8 mouse cellular contexts compared by ENCODE assay signal in the genomic region with DNA sequence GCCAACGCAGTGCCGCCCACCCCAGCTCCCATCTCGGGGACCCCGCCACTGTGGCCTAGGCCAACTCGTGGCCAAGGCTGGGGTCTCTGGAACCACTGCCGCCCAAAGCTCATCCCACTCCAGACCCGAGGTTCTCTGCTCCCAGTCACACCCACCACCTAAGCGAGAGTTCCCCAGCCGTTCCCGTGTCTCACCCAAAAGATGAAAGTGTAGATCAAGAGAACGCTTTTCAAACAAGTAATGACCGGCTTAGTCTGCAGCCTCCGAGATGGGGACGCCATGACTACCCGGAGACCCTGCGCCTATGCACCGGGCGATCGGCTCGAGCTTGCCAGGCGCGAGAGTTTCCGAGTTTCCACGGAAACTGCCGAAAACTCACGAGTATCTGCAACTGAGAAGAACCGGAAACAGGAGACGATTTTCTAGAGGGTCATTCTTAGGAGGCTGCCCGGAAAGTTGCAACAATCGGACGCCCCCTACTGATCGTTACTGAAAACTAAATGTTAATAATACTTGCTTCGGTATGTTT. TPM values are rescaled to one million over a fixed set of nuclear protein-coding genes. Genes with fewer than 3 reads are reported as not detected.
A peak's percentile ranks its signal among the peaks of the same experiment; 100 is the strongest.
DNase-seq lines count a peak whose midpoint lies in the region; ATAC-seq and TF ChIP-seq lines count a peak whose summit lies in the region.

A gene (minus strand): TSS at position 416 of the 529 bp plus-strand sequence.

- TF ChIP-seq POLR2A in brain, embryonic 14.5 days (IDR thresholded peaks at IDR 0.05; ENCODE audit: borderline replicate concordance, extremely low read depth, insufficient read depth, insufficient read length, poor library complexity, severe bottlenecking) = peak; percentile 43; the same call in 1 of the 2 replicates
- no peak for TF ChIP-seq POLR2A in liver, adult 2 months (IDR thresholded peaks at IDR 0.05; ENCODE audit: extremely low read depth, insufficient read depth, low read length)

- peak within 1 kb of the TSS; percentile 86 for H3K9ac ChIP-seq in heart, embryonic 13.5 days
- H3K9ac ChIP-seq in kidney, postnatal 0 days (ENCODE audit: low read depth, low read length) = peak within 1 kb of the TSS; percentile 70
- H3K9ac ChIP-seq in liver, adult 2 months (ENCODE audit: low read depth, low read length) = peak within 1 kb of the TSS; percentile 71; the same call in 1 of the 2 replicates
- H3K9ac ChIP-seq in stomach, embryonic 14.5 days (replicated peaks; ENCODE audit: low read depth, low read length) = peak within 1 kb of the TSS; percentile 48

- peak within 1 kb of the TSS; percentile 64 for H3K4me3 ChIP-seq in heart, embryonic 13.5 days
- peak within 1 kb of the TSS; percentile 51 for H3K4me3 ChIP-seq in kidney, postnatal 0 days (replicated peaks; ENCODE audit: low read depth, low read length)
- peak within 1 kb of the TSS; percentile 48 for H3K4me3 ChIP-seq in liver, adult 2 months (ENCODE audit: insufficient read depth, low read depth, low read length)
- peak within 1 kb of the TSS; percentile 51 for H3K4me3 ChIP-seq in stomach, embryonic 14.5 days (ENCODE audit: low read depth, low read length)

- ATAC-seq in heart, embryonic 13.5 days (ENCODE audit: extremely low read depth, insufficient number of reproducible peaks, low FRiP score, low TSS enrichment) = peak; percentile 37; the same call in 1 of the 2 replicates
- peak; percentile 82 for ATAC-seq in kidney, postnatal 0 days (replicated peaks; ENCODE audit: low FRiP score, low read depth)
- ATAC-seq in stomach, embryonic 14.5 days (ENCODE audit: insufficient number of reproducible peaks, insufficient read depth, low FRiP score, low read depth) = peak; percentile 88; the same call in 1 of the 2 replicates

- peak; percentile 43; the same call in 1 of the 2 replicates for TF ChIP-seq CTCF in brain, embryonic 14.5 days (IDR thresholded peaks at IDR 0.05; ENCODE audit: borderline replicate concordance, extremely low read depth, insufficient read depth, insufficient read length)
- peak; percentile 62 for TF ChIP-seq CTCF in kidney, postnatal 0 days (IDR thresholded peaks at IDR 0.05; ENCODE audit: low read depth)
- TF ChIP-seq CTCF in liver, adult 2 months (IDR thresholded peaks at IDR 0.05; ENCODE audit: low read depth, low read length) = peak; percentile 4; the same call in 1 of the 2 replicates

- peak within 1 kb of the TSS; percentile 48 for H3K27ac ChIP-seq in heart, embryonic 13.5 days (replicated peaks)
- no peak within 1 kb of the TSS for H3K27ac ChIP-seq in kidney, postnatal 0 days
- H3K27ac ChIP-seq in liver, adult 2 months (replicated peaks; ENCODE audit: insufficient read depth, low read depth, low read length) = no peak within 1 kb of the TSS
- peak within 1 kb of the TSS; percentile 39; the same call in 1 of the 2 replicates for H3K27ac ChIP-seq in stomach, embryonic 14.5 days (ENCODE audit: low read length)

- no peaks in the 10 kb centered on the region for H3K79me2 ChIP-seq in liver, adult 2 months (ENCODE audit: control insufficient read depth, insufficient read depth, low read length)

- no peaks in the 10 kb centered on the region for H3K4me1 ChIP-seq in heart, embryonic 13.5 days
- H3K4me1 ChIP-seq in kidney, postnatal 0 days (replicated peaks; ENCODE audit: insufficient read depth, low read length) = no peaks in the 10 kb centered on the region
- H3K4me1 ChIP-seq in liver, adult 2 months (ENCODE audit: control insufficient read depth, insufficient read depth, low read length) = 0 out of 2 replicates have a peak, but pooled peaks cover 2% of the 10 kb centered on the region
- no peaks in the 10 kb centered on the region for H3K4me1 ChIP-seq in stomach, embryonic 14.5 days (ENCODE audit: control insufficient read depth, insufficient read depth, low read length)

- H3K4me2 ChIP-seq in heart, embryonic 13.5 days = peak within 1 kb of the TSS; percentile 67
- peak within 1 kb of the TSS; percentile 60 for H3K4me2 ChIP-seq in kidney, postnatal 0 days (ENCODE audit: low read length)
- H3K4me2 ChIP-seq in stomach, embryonic 14.5 days (replicated peaks; ENCODE audit: low read depth, low read length) = peak within 1 kb of the TSS; percentile 37

- H3K9me3 ChIP-seq in heart, embryonic 13.5 days = no peaks in the 10 kb centered on the region
- H3K9me3 ChIP-seq in kidney, postnatal 0 days (replicated peaks; ENCODE audit: low read length) = no peaks in the 10 kb centered on the region
- no peaks in the 10 kb centered on the region for H3K9me3 ChIP-seq in stomach, embryonic 14.5 days (ENCODE audit: control insufficient read depth, low read depth, low read length)

- peaks cover 14% of the 10 kb centered on the region for H3K36me3 ChIP-seq in heart, embryonic 13.5 days
- no peaks in the 10 kb centered on the region for H3K36me3 ChIP-seq in kidney, postnatal 0 days (ENCODE audit: insufficient read depth, low read length)
- H3K36me3 ChIP-seq in liver, adult 2 months (ENCODE audit: control insufficient read depth, insufficient read depth, low read length) = no peaks in the 10 kb centered on the region
- no peaks in the 10 kb centered on the region for H3K36me3 ChIP-seq in stomach, embryonic 14.5 days (ENCODE audit: control insufficient read depth, insufficient read depth, low read length)

- WGBS in heart, embryonic 13.5 days = 19% methylated on average over 33 of the region's 33 CpGs
- WGBS in kidney, postnatal 0 days = 27% methylated on average over 33 of the region's 33 CpGs
- 2% methylated on average over 32 of the region's 33 CpGs for WGBS in liver, adult 2 months
- WGBS in stomach, embryonic 14.5 days = 20% methylated on average over 33 of the region's 33 CpGs

- peak; percentile 84 for DNase-seq in 3T3-L1 (ENCODE audit: low read depth, low spot score)
- DNase-seq in brain, embryonic 14.5 days (ENCODE audit: low read depth) = peak; percentile 97
- DNase-seq in fibroblast of lung, adult 2 months (ENCODE audit: low read depth) = peak; percentile 57
- peak; percentile 91 for DNase-seq in kidney, postnatal 0 days (ENCODE audit: low spot score)
- DNase-seq in liver, adult 2 months (ENCODE audit: extremely low read depth, low read depth, low spot score) = peak; percentile 23
- peak; percentile 60 to 68 for DNase-seq in natural killer cell, adult 2 months (ENCODE audit: low spot score in 2 of 2)

- no peaks in the 10 kb centered on the region for H3K27me3 ChIP-seq in heart, embryonic 13.5 days (replicated peaks)
- H3K27me3 ChIP-seq in kidney, postnatal 0 days (ENCODE audit: insufficient read depth, low read length) = no peaks in the 10 kb centered on the region
- H3K27me3 ChIP-seq in liver, adult 2 months (ENCODE audit: control insufficient read depth, insufficient read depth, low read length) = no peaks in the 10 kb centered on the region
- H3K27me3 ChIP-seq in stomach, embryonic 14.5 days (ENCODE audit: control insufficient read depth, insufficient read depth, low read length) = no peaks in the 10 kb centered on the region

RNA-seq across cellular contexts. Expression of the gene that starts here (rescaled TPM):
- polyA plus RNA-seq in brain, embryonic 14.5 days (2012; rRNA removed) = 125 and 129 TPM in 2 replicates
- polyA plus RNA-seq in heart, embryonic 13.5 days (2015; fragmentation: Nextera tagmentation; extraction: Ambion mirVana) = 126 and 142 TPM in 2 replicates
- polyA plus RNA-seq in kidney, postnatal 0 days (2015; fragmentation: Nextera tagmentation; extraction: Ambion mirVana) = 141 and 146 TPM in 2 replicates
- total RNA-seq in liver, adult 2 months (2014; rRNA removed) = 0.65 and 1.1 TPM in 2 replicates
- polyA plus RNA-seq in liver, adult 2 months (2012; rRNA removed) = 0.15 and 0.20 TPM in 2 replicates
- polyA plus RNA-seq in stomach, embryonic 14.5 days (2014; fragmentation: Nextera tagmentation; extraction: Ambion mirVana) = 143 and 150 TPM in 2 replicates

Comparison
In these comparisons a context has a peak if more than half of its experiments do, and no peak if none do; other contexts are left out.
1. RNA of the gene that starts here (polyA plus RNA-seq): 143 to 150 TPM in stomach, embryonic 14.5 days, 141 to 146 TPM in kidney, postnatal 0 days, 125 to 129 TPM in brain, embryonic 14.5 days and 126 to 142 TPM in heart, embryonic 13.5 days; 0.15 to 0.20 TPM in liver, adult 2 months; every median in the first group is over 100 times any median in the second.
2. DNase-seq: peak in every context shown above with its lines; median percentile 97 in brain, embryonic 14.5 days; 91 in kidney, postnatal 0 days; 84 in 3T3-L1; 64 in natural killer cell, adult 2 months; 57 in fibroblast of lung, adult 2 months; 23 in liver, adult 2 months.
3. CTCF ChIP-seq: peak in every context shown above with its lines; median percentile 62 in kidney, postnatal 0 days; 43 in brain, embryonic 14.5 days; 4 in liver, adult 2 months.
4. ATAC-seq: peak in every context shown above with its lines; median percentile 88 in stomach, embryonic 14.5 days; 82 in kidney, postnatal 0 days; 37 in heart, embryonic 13.5 days.
5. H3K27ac ChIP-seq: peak in heart, embryonic 13.5 days (single experiment) and stomach, embryonic 14.5 days (single experiment); none in kidney, postnatal 0 days (single experiment) and liver, adult 2 months (single experiment).
6. Peak in every context shown above with its lines, with median percentiles within 50 percentile points of each other: H3K4me2 ChIP-seq, H3K4me3 ChIP-seq and H3K9ac ChIP-seq.